Mouse (Mus musculus): Measurements from ENCODE around the gene Areg. TPM values are rescaled to one million over a fixed set of nuclear protein-coding genes. Genes with fewer than 3 reads are reported as not detected.

Gene Areg
- total RNA-seq, 4 experiments from 2014 or later = not detected

GRCm38 (mm10) chr5:91166601-91167000 is 27.2 kb downstream of the Areg start:
- no peak for DNase-seq (ENCODE audit: low spot score)

- DNase-seq (ENCODE audit: low spot score) = no peak
Observed at GRCm38 (mm10) chr5:91176397-91176796, 37.0 kb downstream of the Areg start.

- no peak for DNase-seq (ENCODE audit: low spot score)
Observed at GRCm38 (mm10) chr5:91194572-91194971, 55.2 kb downstream of the Areg start.

Other genes starting within 250 kb of the Areg start
- gene Cxcl1, start 248.4 kb upstream of the Areg start, total RNA-seq (2022) = 1 to 10 TPM in 2 of 4 experiments, under 1 TPM in 2; 0.38 to 1.3 (median 0.92) TPM
- 1 to 10 TPM in 1 of 4 experiments, not detected in 3; 2.3 TPM for gene Cxcl2, start 235.7 kb upstream of the Areg start, total RNA-seq (2022)
- gene Mthfd2l, start 208.5 kb upstream of the Areg start, total RNA-seq (2022) = 1 to 10 TPM; 6.8 to 8.8 (median 7.9) TPM
- gene Epgn, start 112.1 kb upstream of the Areg start, total RNA-seq (2022) = under 1 TPM in 3 of 4 experiments, not detected in 1; 0.26 to 0.35 (median 0.28) TPM
- under 1 TPM in 2 of 4 experiments, not detected in 2; 0.09 to 0.11 TPM for gene Ereg, start 65.0 kb upstream of the Areg start, total RNA-seq (2022)